Mouse (Mus musculus) ES-E14 (cell line): ENCODE measurements around the gene Dnah8. TPM values are rescaled to one million over a fixed set of nuclear protein-coding genes. Genes with fewer than 3 reads are reported as not detected.
A peak's percentile ranks its signal among the peaks of the same experiment; 100 is the strongest.
"Not testable (repeated sequence)": the region's sequence is repeated elsewhere in the genome, so short reads cannot be mapped to it uniquely, and the experiment has no call there.

Experiments
- DNase-seq: peaks from one replicate; pipeline ENCODE4 v3.0.0-alpha.2; 2013; ENCODE audit warnings: low read depth, low spot score
- H3K27ac ChIP-seq: 2 replicates; pipeline ENCODE4 v1.5.1; 2012; ENCODE audit warnings: low read depth, mild to moderate bottlenecking, low read length, moderate library complexity, mixed read lengths; ENCODE audit not compliant: poor library complexity, insufficient read depth, severe bottlenecking
- H3K36me3 ChIP-seq: 2 replicates; pipeline ENCODE4 v1.6.1; 2012; ENCODE audit warnings: mild to moderate bottlenecking, low read length, moderate library complexity, mixed read lengths; ENCODE audit not compliant: control insufficient read depth, poor library complexity, insufficient read depth, severe bottlenecking
- H3K4me1 ChIP-seq, 2 experiments: fragments of 150-350 bp in 1 of 2; sonication (generic) in 1 of 2; 2 replicates each; pipeline ENCODE4 v1.6.1; 2012; ENCODE audit warnings: low read length in 2 of 2, mild to moderate bottlenecking in 1 of 2, mixed read lengths in 1 of 2; ENCODE audit not compliant: control insufficient read depth in 2 of 2, insufficient read depth in 2 of 2, poor library complexity in 1 of 2
- H3K4me3 ChIP-seq, 2 experiments: fragments of 150-350 bp in 1 of 2; sonication (generic) in 1 of 2; 2 replicates each; pipeline ENCODE4 v1.5.1; 2012; ENCODE audit warnings: low read length in 2 of 2, low read depth in 1 of 2, mild to moderate bottlenecking in 1 of 2, mixed read lengths in 1 of 2; ENCODE audit not compliant: insufficient read depth in 1 of 2, poor library complexity in 1 of 2, severe bottlenecking in 1 of 2
- H3K9ac ChIP-seq: 2 replicates; pipeline ENCODE4 v1.6.1; 2012; ENCODE audit warnings: low read depth, mild to moderate bottlenecking, low read length, mixed read lengths; ENCODE audit not compliant: poor library complexity, insufficient read depth, severe bottlenecking
- H3K9me3 ChIP-seq: fragments of 150-350 bp; sonication (generic); 2 replicates; pipeline ENCODE4 v1.6.1; 2012; ENCODE audit warnings: low read depth, mild to moderate bottlenecking, low read length; ENCODE audit not compliant: control insufficient read depth, insufficient read depth
- CHD2 ChIP-seq: IDR thresholded peaks from 2 replicates; pipeline ENCODE4 v1.6.1; 2014; ENCODE audit warnings: mild to moderate bottlenecking, low read depth, low read length, inconsistent platforms
- HCFC1 ChIP-seq: IDR thresholded peaks from 2 replicates; pipeline ENCODE4 v1.6.1; 2012; ENCODE audit warnings: low read length, inconsistent platforms, borderline replicate concordance; ENCODE audit not compliant: insufficient read depth
- MAFK ChIP-seq: IDR thresholded peaks from 2 replicates; pipeline ENCODE4 v1.6.1; 2014; ENCODE audit warnings: mild to moderate bottlenecking, low read depth, low read length, inconsistent platforms; ENCODE audit not compliant: insufficient read depth
- ZC3H11A ChIP-seq: IDR thresholded peaks from 2 replicates; pipeline ENCODE4 v1.6.1; 2012; ENCODE audit warnings: low read depth, mild to moderate bottlenecking, inconsistent platforms, low read length, borderline replicate concordance
- ZNF384 ChIP-seq: IDR thresholded peaks from 2 replicates; pipeline ENCODE4 v1.6.1; 2012; ENCODE audit warnings: low read depth, low read length, inconsistent platforms
- in situ Hi-C, 2 experiments: fragments of 600-800 bp; cut with MboI; formaldehyde crosslinking; loops; one replicate each; pipeline ENCODE4 v1.15.1; 2025; ENCODE audit warnings: low sequenced_read_pairs in 2 of 2, inconsistent platforms in 1 of 2; ENCODE audit not compliant: unreplicated experiment in 2 of 2
- total RNA-seq: library from RNA; depleted of rRNA; stranded (reverse); fragments of 300-350 nt; gene quantifications from 2 replicates; pipeline ENCODE4 v1.2.3, GENCODE M21; 2012; rRNA removed

Dnah8 gene
- total RNA-seq: 19.5 and 28.0 TPM in 2 replicates

DNA sequence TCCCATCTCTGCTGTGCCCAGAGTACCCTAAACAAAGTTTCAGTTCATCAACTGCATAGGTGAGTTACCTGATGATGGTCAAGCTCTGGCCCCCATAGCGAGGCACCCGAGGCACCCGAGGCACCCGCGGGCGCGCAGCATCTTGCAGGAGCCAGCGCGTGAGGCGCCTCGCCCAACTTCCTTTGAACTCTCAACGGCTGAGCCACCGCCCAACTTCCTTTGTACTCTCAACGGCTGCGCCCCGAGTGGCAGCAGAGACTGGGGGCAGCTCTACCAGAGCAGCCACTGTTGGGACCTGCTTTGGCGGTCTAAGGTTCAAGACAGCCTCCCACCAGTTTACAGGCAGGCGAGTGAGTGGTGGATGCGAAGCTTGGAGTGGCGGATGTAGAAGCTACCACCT is at the start of gene Dnah8:
Dnah8 (plus strand) TSS at position 223 of the 400 bp plus-strand sequence.
- H3K9me3 ChIP-seq, H3K9ac ChIP-seq, H3K36me3 ChIP-seq, DNase-seq, H3K27ac ChIP-seq, in situ Hi-C loops, H3K4me1 ChIP-seq: not testable (repeated sequence)
- H3K4me3 ChIP-seq: peak within 1 kb of the TSS in 1 of 2 experiments; percentile 6; a peak in 1 of 4 replicates

DNA sequence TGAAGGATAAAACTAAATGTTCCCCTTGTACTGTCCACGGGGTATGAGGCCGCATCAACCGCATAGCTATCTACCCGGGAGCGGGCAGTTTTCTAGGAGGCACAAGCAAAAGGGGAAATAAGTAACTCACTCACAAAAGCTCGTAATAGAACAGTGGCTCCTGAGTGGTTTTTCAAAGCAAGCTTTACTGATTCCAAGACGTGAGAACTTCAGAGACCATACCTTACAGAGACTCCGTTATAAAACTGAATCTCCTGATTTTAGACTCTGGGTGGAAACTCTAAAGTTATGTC is 49.4 kb upstream of the Dnah8 start:
- Histone ChIP-seq H3K4me3 (peak overlapping the region; percentile 62 to 80; a peak in 1 of 4 replicates), H3K4me1 (peaks cover 5 to 10% of the 10 kb centered on the region in 2 experiments; a peak in 2 of 4 replicates), H3K27ac (no peak overlapping the region), H3K36me3 (no peaks in the 10 kb centered on the region), H3K9me3 (no peaks in the 10 kb centered on the region), H3K9ac (no peak overlapping the region; the same call in 1 of the 2 replicates)
- TF ChIP-seq MAFK (no peak), ZC3H11A (no peak), CHD2 (no peak), ZNF384 (no peak), HCFC1 (no peak)
- no peak for DNase-seq
- in situ Hi-C loops: no loop called here

- peak overlapping the region; percentile 82 for H3K9ac ChIP-seq
- no peaks in the 10 kb centered on the region for H3K9me3 ChIP-seq
- no peak for TF ChIP-seq ZNF384
- no peak; the same call in 1 of the 2 replicates for TF ChIP-seq MAFK
- TF ChIP-seq CHD2: no peak
- TF ChIP-seq HCFC1: no peak
- TF ChIP-seq ZC3H11A: no peak
- peak overlapping the region; percentile 62 to 80 for H3K4me3 ChIP-seq
- in situ Hi-C loops: no loop called here
- peak overlapping the region; percentile 57 for H3K27ac ChIP-seq
- peaks cover 5 to 7% of the 10 kb centered on the region in 2 experiments; a peak in 2 of 4 replicates for H3K4me1 ChIP-seq
- no peak for DNase-seq
- H3K36me3 ChIP-seq: no peaks in the 10 kb centered on the region
Measured at GRCm38 (mm10) chr17:30575121-30575904, 48.8 kb upstream of the Dnah8 start.

GRCm38 (mm10) chr17:30575941-30576773 is 48.0 kb upstream of the Dnah8 start, which contains the start of gene Btbd9:
Btbd9 (minus strand) TSS chr17:30576488.
- in situ Hi-C loops: no loop called here
- peak; percentile 94 for DNase-seq
- H3K36me3 ChIP-seq: no peaks in the 10 kb centered on the region
- peak within 1 kb of the TSS; percentile 57 for H3K27ac ChIP-seq
- H3K4me3 ChIP-seq: peak within 1 kb of the TSS; percentile 62 to 80
- TF ChIP-seq HCFC1 (peak; percentile 74), ZNF384 (no peak)
- H3K9ac ChIP-seq: peak within 1 kb of the TSS; percentile 82
- H3K9me3 ChIP-seq: no peaks in the 10 kb centered on the region
- H3K4me1 ChIP-seq: peaks cover 4 to 5% of the 10 kb centered on the region in 2 experiments; a peak in 2 of 4 replicates
